Mouse (Mus musculus) olfactory bulb, adult 2 months (tissue): ENCODE measurements around the gene Ttll11.

ENCODE experiments used
- CTCF ChIP-seq: fragments of 200-500 bp; IDR thresholded peaks from 2 replicates; pipeline ENCODE4 v1.5.1; 2012; ENCODE audit warnings: low read depth, mild to moderate bottlenecking, low read length, moderate library complexity; ENCODE audit not compliant: insufficient read depth
- POLR2A ChIP-seq: fragments of 200-500 bp; IDR thresholded peaks from 2 replicates; pipeline ENCODE4 v1.6.1; 2012; ENCODE audit warnings: mild to moderate bottlenecking, low read depth, low read length, moderate library complexity; ENCODE audit not compliant: insufficient read depth

DNA sequence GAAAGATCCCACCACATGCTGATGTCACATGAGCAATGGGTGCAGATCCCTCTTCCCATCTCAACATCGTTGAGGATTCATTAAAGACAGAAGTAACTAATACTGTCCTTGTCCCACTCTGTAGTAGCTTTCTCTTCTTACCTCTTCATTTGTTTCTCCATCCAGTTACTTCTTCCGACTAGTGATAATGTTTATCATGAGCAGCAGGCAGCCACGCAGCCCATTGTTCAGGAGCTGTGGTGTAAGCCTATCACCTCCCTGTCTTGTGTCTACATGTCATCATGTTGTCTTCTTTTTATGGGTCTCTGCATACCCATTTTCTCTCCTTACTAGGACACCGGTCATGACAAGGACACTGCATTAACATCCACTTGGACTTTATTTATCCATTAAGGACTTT, 150.6 kb downstream of the Ttll11 start:
- no peak for TF ChIP-seq POLR2A
- no peak for TF ChIP-seq CTCF
